Mouse (Mus musculus): ENCODE measurements around the gene Gm17018. TPM values are rescaled to one million over a fixed set of nuclear protein-coding genes. Genes with fewer than 3 reads are reported as not detected.

Gene Gm17018
- total RNA-seq, 2 experiments from 2014 or later: 34.9 to 41.2 TPM

- no peak for DNase-seq
- intact Hi-C loops (cut with DNase I): no loop called here
These were observed 24.6 kb downstream of the Gm17018 start for GRCm38 (mm10) chr19:45584856-45585620.

GRCm38 (mm10) chr19:45586850-45587249 lies 26.4 kb downstream of the Gm17018 start:
- intact Hi-C loops (cut with DNase I): no loop called here
- DNase-seq: no peak

GRCm38 (mm10) chr19:45587509-45588292 lies 27.3 kb downstream of the Gm17018 start:
- no peak for DNase-seq
- intact Hi-C loops (cut with DNase I): no loop called here

GRCm38 (mm10) chr19:45589761-45590160 lies 29.3 kb downstream of the Gm17018 start:
- no peak for DNase-seq
- intact Hi-C loops (cut with DNase I): no loop called here

- intact Hi-C loops (cut with DNase I): no loop called here
- DNase-seq: no peak
These were observed 31.3 kb downstream of the Gm17018 start for GRCm38 (mm10) chr19:45591704-45592103.

GRCm38 (mm10) chr19:45592916-45593315 lies 32.5 kb downstream of the Gm17018 start:
- intact Hi-C loops (cut with DNase I): no loop called here
- peak; percentile 77 for DNase-seq

GRCm38 (mm10) chr19:45594079-45594478 lies 33.7 kb downstream of the Gm17018 start:
- intact Hi-C loops (cut with DNase I): no loop called here
- DNase-seq: no peak

- intact Hi-C loops (cut with DNase I): no loop called here
- no peak for DNase-seq
These were observed 35.1 kb downstream of the Gm17018 start for GRCm38 (mm10) chr19:45595481-45595880.

- intact Hi-C loops (cut with DNase I): no loop called here
- peak; percentile 84 for DNase-seq
These were observed 35.6 kb downstream of the Gm17018 start for GRCm38 (mm10) chr19:45596019-45596418.

- intact Hi-C loops (cut with DNase I): no loop called here
- no peak for DNase-seq
These were observed 36.0 kb downstream of the Gm17018 start for GRCm38 (mm10) chr19:45596434-45596833.

GRCm38 (mm10) chr19:45597106-45597505 lies 36.7 kb downstream of the Gm17018 start:
- intact Hi-C loops (cut with DNase I): no loop called here

GRCm38 (mm10) chr19:45602606-45603005 lies 42.2 kb downstream of the Gm17018 start:
- DNase-seq: no peak
- intact Hi-C loops (cut with DNase I): no loop called here

More at GRCm38 (mm10) chr19:45597106-45597505, 36.7 kb downstream of the Gm17018 start:
- no peak for DNase-seq

- intact Hi-C loops (cut with DNase I): no loop called here
- peak; percentile 46 for DNase-seq
These were observed 46.3 kb downstream of the Gm17018 start for GRCm38 (mm10) chr19:45606701-45607100.

- intact Hi-C loops (cut with DNase I): no loop called here
- no peak for DNase-seq
These were observed 47.1 kb downstream of the Gm17018 start for GRCm38 (mm10) chr19:45607479-45607878.

- intact Hi-C loops (cut with DNase I): no loop called here
- peak; percentile 52 for DNase-seq
These were observed 48.4 kb downstream of the Gm17018 start for GRCm38 (mm10) chr19:45608648-45609339.

- peak; percentile 68 for DNase-seq
- intact Hi-C loops (cut with DNase I): no loop called here
These were observed 50.4 kb downstream of the Gm17018 start for GRCm38 (mm10) chr19:45610823-45611222.

GRCm38 (mm10) chr19:45614375-45614774 lies 54.0 kb downstream of the Gm17018 start:
- peak; percentile 70 for DNase-seq

GRCm38 (mm10) chr19:45614928-45615327 lies 54.5 kb downstream of the Gm17018 start:
- DNase-seq: peak; percentile 59
- intact Hi-C loops (cut with DNase I): no loop called here

More at GRCm38 (mm10) chr19:45614375-45614774, 54.0 kb downstream of the Gm17018 start:
- intact Hi-C loops (cut with DNase I): no loop called here

GRCm38 (mm10) chr19:45615415-45616213 lies 55.2 kb downstream of the Gm17018 start:
- intact Hi-C loops (cut with DNase I): no loop called here
- DNase-seq: peak; percentile 25

GRCm38 (mm10) chr19:45616214-45616518 lies 55.8 kb downstream of the Gm17018 start:
- no peak for DNase-seq
- intact Hi-C loops (cut with DNase I): no loop called here

- no peak for DNase-seq
- intact Hi-C loops (cut with DNase I): no loop called here
These were observed 56.3 kb downstream of the Gm17018 start for GRCm38 (mm10) chr19:45616735-45617134.
